20 mouse cellular contexts compared by ENCODE assay signal in the genomic region with DNA sequence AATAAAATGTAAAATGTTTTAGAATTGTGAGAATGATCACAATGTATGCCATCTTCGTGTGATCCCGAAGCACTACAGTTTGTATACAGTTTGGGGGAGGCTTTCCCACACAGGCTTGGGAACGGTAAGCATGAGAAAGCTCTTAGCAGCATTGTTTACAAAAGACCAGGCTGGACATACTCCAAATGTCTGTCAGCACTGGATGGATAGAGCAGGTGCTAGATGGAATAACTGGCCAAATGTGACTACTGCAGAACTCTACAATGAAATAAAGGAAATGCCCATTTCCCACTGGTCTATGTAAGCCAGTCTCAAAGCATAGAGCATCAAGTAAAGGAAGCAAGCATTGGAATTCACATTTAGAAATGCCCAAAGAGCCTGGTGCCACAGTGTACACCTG.
"Had no signal": no experiment of that assay in that cellular context is flagged by ENCODE, and none has a peak within 500 bp of the region (broad histone marks: within the 10 kb centered on the region; RNA-seq: fewer than 3 reads in every experiment).

No protein-coding gene starts in this region.

- DNase-seq: kidney, adult 18-20 months; kidney, adult 9 months; kidney, postnatal 36 days; layer of hippocampus, postnatal 36 days; liver, embryonic 13.5 days; lung, adult 2 months; lung, postnatal 36 days; retina, postnatal 1 day; right cerebral cortex, postnatal 25 days; spleen, adult 18-20 months; thymus, postnatal 25 days had no signal

- H3K27ac ChIP-seq: kidney, postnatal 0 days; left cerebral cortex, adult 2 months; liver, embryonic 13.5 days; midbrain, embryonic 12.5 days; neural tube, embryonic 12.5 days; neural tube, embryonic 15.5 days; stomach, embryonic 15.5 days had no signal

- H3K9me3 ChIP-seq: neural tube, embryonic 12.5 days; neural tube, embryonic 15.5 days; stomach, embryonic 15.5 days had no signal

- H3K4me2 ChIP-seq: liver, embryonic 13.5 days; midbrain, embryonic 12.5 days; neural tube, embryonic 12.5 days; neural tube, embryonic 15.5 days; stomach, embryonic 15.5 days had no signal

- ATAC-seq: lung, postnatal 0 days; midbrain, embryonic 16.5 days had no signal

- H3K4me1 ChIP-seq: liver, embryonic 13.5 days; megakaryocyte, embryonic 14.5 days; midbrain, embryonic 12.5 days; neural tube, embryonic 12.5 days; neural tube, embryonic 15.5 days; stomach, embryonic 15.5 days had no signal

- H3K4me3 ChIP-seq: left cerebral cortex, adult 2 months; liver, embryonic 13.5 days; megakaryocyte, embryonic 14.5 days; midbrain, embryonic 12.5 days; neural tube, embryonic 12.5 days; neural tube, embryonic 15.5 days; stomach, embryonic 15.5 days had no signal

- H3K36me3 ChIP-seq: liver, embryonic 13.5 days; midbrain, embryonic 12.5 days; neural tube, embryonic 12.5 days; neural tube, embryonic 15.5 days; stomach, embryonic 15.5 days had no signal

- H3K27me3 ChIP-seq: liver, embryonic 13.5 days; megakaryocyte, embryonic 14.5 days; midbrain, embryonic 12.5 days; neural tube, embryonic 12.5 days; neural tube, embryonic 15.5 days; stomach, embryonic 15.5 days had no signal

- H3K9ac ChIP-seq: liver, embryonic 13.5 days; midbrain, embryonic 12.5 days; neural tube, embryonic 12.5 days; neural tube, embryonic 15.5 days; stomach, embryonic 15.5 days had no signal
